Mouse (Mus musculus) cerebellum, adult 2 months (tissue): ENCODE results near the gene Rin3. TPM values are rescaled to one million over a fixed set of nuclear protein-coding genes. Genes with fewer than 3 reads are reported as not detected.

Experiments
- DNase-seq, 2 experiments: peaks; one replicate each; pipeline ENCODE4 v3.0.0; 2021
- H3K27ac ChIP-seq: fragments of 200-500 bp; 2 replicates; pipeline ENCODE4 v1.5.1; 2012; ENCODE audit warnings: low read length, control low read depth, inconsistent platforms; ENCODE audit not compliant: insufficient read depth
- H3K27me3 ChIP-seq: fragments of 200-500 bp; 2 replicates; pipeline ENCODE4 v1.6.1; 2012; ENCODE audit warnings: inconsistent platforms, mild to moderate bottlenecking, low read length, moderate library complexity; ENCODE audit not compliant: control insufficient read depth, insufficient read depth
- H3K4me1 ChIP-seq: fragments of 200-500 bp; 2 replicates; pipeline ENCODE4 v1.6.1; 2011; ENCODE audit warnings: low read length; ENCODE audit not compliant: control insufficient read depth, insufficient read depth
- H3K4me3 ChIP-seq: fragments of 200-500 bp; replicated peaks from 2 replicates; pipeline ENCODE3; 2011; ENCODE audit warnings: mild to moderate bottlenecking, low read depth, low read length, control low read depth; ENCODE audit not compliant: insufficient read depth
- CTCF ChIP-seq: fragments of 200-500 bp; IDR thresholded peaks from 2 replicates; pipeline ENCODE4 v1.5.1; 2011; ENCODE audit warnings: low read depth, mild to moderate bottlenecking, control low read depth, low read length, moderate library complexity, borderline replicate concordance; ENCODE audit not compliant: insufficient read depth
- POLR2A ChIP-seq: fragments of 200-500 bp; IDR thresholded peaks from 2 replicates; pipeline ENCODE4 v1.6.1; 2011; ENCODE audit warnings: low read length, control low read depth, borderline replicate concordance; ENCODE audit not compliant: insufficient read depth
- WGBS: fragments of 180-500 bp; shearing (Covaris S2); methylation state at CpG from one replicate; pipeline ENCODE4 v1.1.7; 2018; 5-methylcytosine and 5-hydroxymethylcytosine counted together
- polyA plus RNA-seq: library from polyadenylated mRNA; depleted of rRNA; stranded (reverse); fragments of >200 nt; gene quantifications from 2 replicates; pipeline ENCODE4 v1.2.3, GENCODE M21; 2012

Rin3 gene
- polyA plus RNA-seq, 1 experiment = 1.2 TPM

GRCm38 (mm10) chr12:102361189-102362161 lies 78.6 kb downstream of the Rin3 start:
- Histone ChIP-seq H3K27ac (no peak overlapping the region), H3K4me1 (peaks cover 5% of the 10 kb centered on the region; the same call in 1 of the 2 replicates), H3K27me3 (no peaks in the 10 kb centered on the region), H3K4me3 (no peak overlapping the region)
- WGBS = 56% methylated on average over 10 of the region's 10 CpGs
- TF ChIP-seq POLR2A = no peak
- peak; percentile 44 to 71 for DNase-seq

GRCm38 (mm10) chr12:102365016-102365415 lies 82.2 kb downstream of the Rin3 start:
- peaks cover 5% of the 10 kb centered on the region; the same call in 1 of the 2 replicates for H3K4me1 ChIP-seq
- TF ChIP-seq POLR2A = no peak
- 73% methylated on average over 7 of the region's 7 CpGs for WGBS
- DNase-seq = no peak
- no peak overlapping the region for H3K27ac ChIP-seq
- no peaks in the 10 kb centered on the region for H3K27me3 ChIP-seq
- H3K4me3 ChIP-seq = no peak overlapping the region

GRCm38 (mm10) chr12:102366126-102366816 lies 83.4 kb downstream of the Rin3 start:
- H3K27me3 ChIP-seq = no peaks in the 10 kb centered on the region
- no peak overlapping the region for H3K4me3 ChIP-seq
- WGBS = 91% methylated on average over 9 of the region's 9 CpGs
- no peak for DNase-seq
- no peak overlapping the region for H3K27ac ChIP-seq
- H3K4me1 ChIP-seq = peaks cover under 1% of the 10 kb centered on the region; the same call in 1 of the 2 replicates
- TF ChIP-seq CTCF (no peak), POLR2A (no peak)

DNA sequence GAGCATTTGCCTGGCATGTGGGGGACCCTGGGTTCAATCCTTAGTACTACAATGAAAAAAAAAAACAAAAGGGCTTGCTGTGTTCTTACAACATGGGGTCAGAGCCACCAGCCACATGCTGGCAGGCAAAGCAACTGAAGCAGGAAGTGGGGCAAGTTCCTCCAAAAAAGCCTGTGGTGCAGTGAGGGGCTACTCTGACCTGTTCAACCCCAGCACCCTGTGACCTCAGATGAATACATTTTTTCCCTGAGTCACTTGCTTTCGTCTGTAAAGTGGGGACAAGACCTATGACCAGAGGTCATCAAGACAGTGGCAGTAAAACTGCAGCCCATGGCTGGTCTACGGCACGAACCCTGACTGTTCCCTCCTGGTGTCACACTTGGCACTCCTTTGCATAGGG lies 84.2 kb downstream of the Rin3 start:
- WGBS = 93% methylated on average over 3 of the region's 3 CpGs
- H3K4me3 ChIP-seq = no peak overlapping the region
- no peaks in the 10 kb centered on the region for H3K4me1 ChIP-seq
- no peaks in the 10 kb centered on the region for H3K27me3 ChIP-seq
- TF ChIP-seq POLR2A (no peak), CTCF (no peak)
- no peak overlapping the region for H3K27ac ChIP-seq
- DNase-seq = no peak

GRCm38 (mm10) chr12:102368066-102368465 lies 85.2 kb downstream of the Rin3 start:
- no peak overlapping the region for H3K27ac ChIP-seq
- no peak for DNase-seq
- no peaks in the 10 kb centered on the region for H3K4me1 ChIP-seq
- H3K27me3 ChIP-seq = no peaks in the 10 kb centered on the region
- WGBS = 92% methylated on average over 7 of the region's 7 CpGs
- TF ChIP-seq CTCF (no peak), POLR2A (no peak)
- no peak overlapping the region for H3K4me3 ChIP-seq

GRCm38 (mm10) chr12:102368556-102368955 lies 85.7 kb downstream of the Rin3 start:
- no peaks in the 10 kb centered on the region for H3K4me1 ChIP-seq
- 81% methylated on average over 14 of the region's 14 CpGs for WGBS

DNA sequence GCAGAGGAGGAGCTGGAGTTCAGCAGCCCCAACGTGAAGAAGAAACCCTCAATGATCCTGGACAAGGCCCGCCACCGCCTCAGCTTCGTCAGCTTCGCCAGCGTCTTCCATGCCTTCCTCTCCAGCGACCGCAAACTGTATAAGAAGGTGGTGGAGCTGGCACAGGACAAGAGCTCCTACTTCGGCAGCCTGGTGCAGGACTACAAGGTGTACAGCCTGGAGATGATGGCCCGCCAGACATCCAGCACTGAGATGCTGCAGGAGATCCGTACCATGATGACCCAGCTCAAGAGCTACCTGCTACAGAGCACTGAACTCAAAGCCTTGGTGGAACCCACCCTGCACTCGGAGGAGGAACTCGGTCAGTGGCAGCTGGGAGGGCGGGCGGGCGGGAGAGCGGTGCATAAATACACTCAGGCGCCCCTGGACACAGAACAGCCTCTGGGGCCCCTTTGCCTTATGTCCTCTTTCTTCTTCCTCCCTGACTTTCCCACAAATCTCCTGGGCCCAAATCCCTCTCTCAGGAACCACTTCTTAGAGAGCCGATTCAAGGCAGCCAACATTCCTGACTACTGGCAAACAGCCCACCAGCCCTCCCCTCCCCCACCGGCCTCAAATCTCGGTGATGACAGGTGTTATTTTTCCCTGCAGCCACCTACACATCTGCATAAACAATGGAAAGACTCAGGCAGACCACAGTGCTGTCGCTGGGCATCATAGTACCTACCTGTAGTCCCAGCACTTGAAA lies 86.8 kb downstream of the Rin3 start:
- Histone ChIP-seq H3K4me1 (no peaks in the 10 kb centered on the region), H3K27me3 (no peaks in the 10 kb centered on the region), H3K27ac (no peak overlapping the region), H3K4me3 (no peak overlapping the region)
- no peak for TF ChIP-seq POLR2A
- no peak for TF ChIP-seq CTCF
- WGBS = 74% methylated on average over 22 of the region's 22 CpGs
- no peak for DNase-seq

More at GRCm38 (mm10) chr12:102368556-102368955, 85.7 kb downstream of the Rin3 start:
- Histone ChIP-seq H3K27ac (no peak overlapping the region), H3K4me3 (no peak overlapping the region), H3K27me3 (no peaks in the 10 kb centered on the region)
- no peak for DNase-seq
- TF ChIP-seq POLR2A (no peak), CTCF (no peak)
